Mouse (Mus musculus): ENCODE measurements at regions not wholly inside any gene's neighbourhood (a gene's known extent, or its start where the extent isn't known, plus 50 kb on each side); places are given as distances from the start of the nearest gene placed in this dataset.

DNA sequence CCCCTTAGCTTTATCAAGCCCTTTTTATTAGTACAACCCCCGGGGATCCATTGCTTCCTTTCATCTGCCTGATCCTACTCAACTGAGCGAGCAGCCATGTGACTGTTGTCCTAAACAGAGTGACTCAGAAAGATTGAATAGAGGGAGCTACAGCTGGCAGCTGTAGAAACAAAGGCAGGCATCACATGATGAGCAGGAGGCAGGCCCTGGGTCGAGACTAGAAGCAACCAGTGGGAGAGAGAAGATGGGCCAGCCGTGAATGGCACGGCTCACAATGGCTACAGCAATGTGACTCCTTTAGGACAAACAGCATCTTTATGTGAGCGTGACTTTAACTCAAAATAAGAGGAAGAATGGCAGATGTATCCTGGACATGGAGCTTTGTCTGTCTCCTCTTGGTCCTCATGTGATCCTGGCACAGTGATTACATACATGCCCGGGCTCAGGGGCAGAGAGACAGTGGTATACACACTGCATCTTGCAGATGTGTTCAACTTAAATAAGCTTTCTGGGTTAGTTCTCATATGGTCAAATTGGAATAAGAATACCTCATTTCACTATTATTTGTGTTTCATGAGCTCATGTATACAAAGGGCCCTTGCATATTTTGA, 60.1 kb upstream of the Fam13c start:
- Histone ChIP-seq H3K36me3 (no peaks in the 10 kb centered on the region), H3K27ac (0 out of 2 replicates have a peak overlapping the region, but pooled peaks have one; percentile 13), H3K27me3 (no peaks in the 10 kb centered on the region), H3K4me1 (no peaks in the 10 kb centered on the region), H3K9me3 (replicated peaks) (no peaks in the 10 kb centered on the region), H3K4me2 (replicated peaks) (no peak overlapping the region), H3K4me3 (no peak overlapping the region), H3K9ac (no peak overlapping the region)
- ATAC-seq (ENCODE audit: low FRiP score), result peak; percentile 88
- 21% methylated on average over 7 of the region's 7 CpGs for WGBS

DNA sequence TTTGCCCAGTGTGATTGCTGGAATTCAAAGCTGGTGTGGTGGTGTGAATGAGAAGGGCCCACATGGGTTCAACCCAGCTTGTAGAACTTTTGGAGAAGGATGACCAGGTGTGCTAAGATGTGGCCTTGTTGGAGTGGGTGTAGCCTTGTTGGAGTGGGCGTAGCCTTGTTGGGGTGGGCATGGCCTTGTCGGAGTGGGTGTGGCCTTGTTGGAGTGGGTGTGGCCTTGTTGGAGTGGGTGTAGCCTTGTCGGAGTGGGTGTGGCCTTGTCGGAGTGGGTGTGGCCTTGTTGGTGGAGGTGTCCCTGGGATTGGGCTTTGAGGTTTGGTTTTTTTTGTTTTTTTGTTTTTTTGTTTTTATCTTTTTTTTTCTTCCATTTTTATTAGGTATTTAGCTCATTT, 55.6 kb upstream of the Fam13c start:
- Histone ChIP-seq H3K9me3 (replicated peaks) (no peaks in the 10 kb centered on the region), H3K9ac (no peak overlapping the region), H3K27ac (no peak overlapping the region), H3K4me3 (no peak overlapping the region), H3K27me3 (no peaks in the 10 kb centered on the region), H3K4me1 (no peaks in the 10 kb centered on the region), H3K4me2 (replicated peaks) (no peak overlapping the region), H3K36me3 (no peaks in the 10 kb centered on the region)
- no peak for ATAC-seq (ENCODE audit: low FRiP score)
- 88% methylated on average over 4 of the region's 4 CpGs for WGBS

DNA sequence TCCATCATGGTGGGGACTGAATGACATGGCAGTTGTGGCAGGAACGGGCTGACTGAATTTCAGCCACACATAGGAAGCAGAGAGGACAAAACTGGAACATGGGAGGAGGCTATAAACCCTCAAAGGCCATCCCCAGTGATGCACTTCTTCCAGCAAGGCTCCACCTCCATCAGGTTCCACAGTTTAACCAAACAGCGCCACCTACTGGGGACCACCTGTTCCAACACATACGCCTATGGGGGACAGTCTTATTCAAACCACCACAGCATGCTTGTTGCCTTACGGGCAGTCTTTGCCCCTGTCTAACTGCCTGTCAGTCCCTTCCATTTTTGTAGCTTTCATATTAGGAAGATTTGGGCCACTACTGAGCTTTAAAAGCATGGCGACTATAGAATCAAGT, 52.6 kb upstream of the Fam13c start:
- Histone ChIP-seq H3K27ac (no peak overlapping the region), H3K4me2 (replicated peaks) (no peak overlapping the region), H3K9me3 (replicated peaks) (peaks cover 10% of the 10 kb centered on the region; the same call in 1 of the 2 replicates), H3K4me3 (no peak overlapping the region), H3K36me3 (no peaks in the 10 kb centered on the region), H3K4me1 (no peaks in the 10 kb centered on the region), H3K9ac (no peak overlapping the region), H3K27me3 (no peaks in the 10 kb centered on the region)
- no peak for ATAC-seq (ENCODE audit: low FRiP score)
- WGBS, result 89% methylated on average over 5 of the region's 5 CpGs

Data from hindbrain, embryonic 12.5 days (tissue).